Mouse (Mus musculus): ENCODE results near the gene Plin3. TPM values are rescaled to one million over a fixed set of nuclear protein-coding genes. Genes with fewer than 3 reads are reported as not detected.

Gene Plin3
- polyA plus RNA-seq, 2 experiments: 9.2 to 24.2 TPM

- Histone ChIP-seq H3K9me3 (ENCODE audit: control insufficient read depth, low read length) (no peaks in the 10 kb centered on the region), H3K27ac (no peak overlapping the region), H3K4me1 (replicated peaks; ENCODE audit: control insufficient read depth in 2 of 2, insufficient read depth in 2 of 2, low read length in 1 of 2) (peaks cover 25 to 32% of the 10 kb centered on the region in 2 experiments), H3K27me3 (ENCODE audit: control insufficient read depth, insufficient read depth, low read length) (no peaks in the 10 kb centered on the region; the same call in 1 of the 2 replicates), H3K36me3 (replicated peaks; ENCODE audit: control insufficient read depth, insufficient read depth, low read depth) (no peaks in the 10 kb centered on the region), H3K9ac (replicated peaks) (no peak overlapping the region), H3K4me2 (ENCODE audit: low read depth) (no peak overlapping the region), H3K4me3 (ENCODE audit: insufficient read depth in 1 of 2, low read depth in 2 of 2, low read length in 2 of 2) (no peak overlapping the region)
- TF ChIP-seq CTCF (IDR thresholded peaks at IDR 0.05; ENCODE audit: low read depth) (no peak), EP300 (IDR thresholded peaks at IDR 0.05; ENCODE audit: low read depth) (no peak)
- ATAC-seq (ENCODE audit: insufficient read depth) (no peak), DNase-seq (ENCODE audit: low read depth in 3 of 3, low spot score in 3 of 3) (no peak)
- 15% methylated on average over 1 of the region's 1 CpGs for WGBS (ENCODE audit: insufficient replicate concordance)
These were observed 618 bp upstream of the Plin3 start for GRCm38 (mm10) chr17:56293291-56293690.

- Histone ChIP-seq H3K36me3 (replicated peaks; ENCODE audit: control insufficient read depth, insufficient read depth, low read depth) (no peaks in the 10 kb centered on the region), H3K27me3 (ENCODE audit: control insufficient read depth, insufficient read depth, low read length) (no peaks in the 10 kb centered on the region), H3K9me3 (ENCODE audit: control insufficient read depth, low read length) (no peaks in the 10 kb centered on the region), H3K4me3 (ENCODE audit: insufficient read depth in 1 of 2, low read depth in 2 of 2, low read length in 2 of 2) (no peak overlapping the region), H3K27ac (peak overlapping the region; percentile 72), H3K4me2 (ENCODE audit: low read depth) (peak overlapping the region; percentile 69), H3K9ac (replicated peaks) (peak overlapping the region; percentile 41), H3K4me1 (replicated peaks; ENCODE audit: control insufficient read depth in 2 of 2, insufficient read depth in 2 of 2, low read length in 1 of 2) (peaks cover 37 to 43% of the 10 kb centered on the region in 2 experiments)
- no peak for TF ChIP-seq EP300 (IDR thresholded peaks at IDR 0.05; ENCODE audit: low read depth)
- no peak for TF ChIP-seq CTCF (IDR thresholded peaks at IDR 0.05; ENCODE audit: low read depth)
- DNase-seq (ENCODE audit: low read depth in 3 of 3, low spot score in 3 of 3) (no peak), ATAC-seq (ENCODE audit: insufficient read depth) (no peak)
- WGBS (ENCODE audit: insufficient replicate concordance): 78% methylated on average over 7 of the region's 7 CpGs
These were observed 722 bp downstream of the Plin3 start for GRCm38 (mm10) chr17:56291826-56292475.

- peak overlapping the region; percentile 45 for H3K9ac ChIP-seq (replicated peaks)
- no peaks in the 10 kb centered on the region for H3K9me3 ChIP-seq (ENCODE audit: control insufficient read depth, low read length)
- H3K4me2 ChIP-seq (ENCODE audit: low read depth): peak overlapping the region; percentile 69
- peaks cover 39 to 50% of the 10 kb centered on the region in 2 experiments for H3K4me1 ChIP-seq (replicated peaks; ENCODE audit: control insufficient read depth in 2 of 2, insufficient read depth in 2 of 2, low read length in 1 of 2)
- DNase-seq (ENCODE audit: low read depth in 3 of 3, low spot score in 3 of 3) (peak; percentile 85 to 91 (median 87)), ATAC-seq (ENCODE audit: insufficient read depth) (peak; percentile 80)
- H3K36me3 ChIP-seq (replicated peaks; ENCODE audit: control insufficient read depth, insufficient read depth, low read depth): no peaks in the 10 kb centered on the region; the same call in 1 of the 2 replicates
- peak overlapping the region; percentile 62 to 76 for H3K4me3 ChIP-seq (ENCODE audit: insufficient read depth in 1 of 2, low read depth in 2 of 2, low read length in 2 of 2)
- under 1% methylated on average over 16 of the region's 16 CpGs for WGBS (ENCODE audit: insufficient replicate concordance)
- H3K27ac ChIP-seq: peak overlapping the region; percentile 82
- TF ChIP-seq CTCF (IDR thresholded peaks at IDR 0.05; ENCODE audit: low read depth) (peak; percentile 98), EP300 (IDR thresholded peaks at IDR 0.05; ENCODE audit: low read depth) (0 out of 2 replicates have a peak, but pooled peaks have one; percentile 21)
- no peaks in the 10 kb centered on the region for H3K27me3 ChIP-seq (ENCODE audit: control insufficient read depth, insufficient read depth, low read length)
These were observed 1.5 kb downstream of the Plin3 start for GRCm38 (mm10) chr17:56291171-56291511.

- 3% methylated on average over 17 of the region's 17 CpGs for WGBS (ENCODE audit: insufficient replicate concordance)
- Histone ChIP-seq H3K4me3 (ENCODE audit: insufficient read depth in 1 of 2, low read depth in 2 of 2, low read length in 2 of 2) (peak overlapping the region; percentile 62 to 76), H3K27me3 (ENCODE audit: control insufficient read depth, insufficient read depth, low read length) (no peaks in the 10 kb centered on the region), H3K9ac (replicated peaks) (peak overlapping the region; percentile 48), H3K36me3 (replicated peaks; ENCODE audit: control insufficient read depth, insufficient read depth, low read depth) (peaks cover under 1% of the 10 kb centered on the region; the same call in 1 of the 2 replicates), H3K9me3 (ENCODE audit: control insufficient read depth, low read length) (no peaks in the 10 kb centered on the region), H3K4me2 (ENCODE audit: low read depth) (peak overlapping the region; percentile 69), H3K4me1 (replicated peaks; ENCODE audit: control insufficient read depth in 2 of 2, insufficient read depth in 2 of 2, low read length in 1 of 2) (peaks cover 39 to 50% of the 10 kb centered on the region in 2 experiments), H3K27ac (peak overlapping the region; percentile 82)
- DNase-seq (ENCODE audit: low read depth in 3 of 3, low spot score in 3 of 3): peak; percentile 83 to 85 (median 84)
- TF ChIP-seq CTCF (IDR thresholded peaks at IDR 0.05; ENCODE audit: low read depth) (no peak), EP300 (IDR thresholded peaks at IDR 0.05; ENCODE audit: low read depth) (no peak)
- ATAC-seq (ENCODE audit: insufficient read depth): peak; percentile 80
These were observed 2.1 kb downstream of the Plin3 start for GRCm38 (mm10) chr17:56290388-56291170.
